Mouse (Mus musculus) heart, adult 2 months (tissue): ENCODE results near the gene Cspg4.

Experiments used
- CTCF ChIP-seq: fragments of 200-600 bp; IDR thresholded peaks from 2 replicates; pipeline ENCODE4 v1.8.1; 2022; ENCODE audit warnings: antibody characterized with exemption, mild to moderate bottlenecking, moderate library complexity
- POLR2A ChIP-seq: fragments of 200-500 bp; IDR thresholded peaks from 2 replicates; pipeline ENCODE4 v1.6.1; 2011; ENCODE audit warnings: mild to moderate bottlenecking, low read depth, low read length, control low read depth; ENCODE audit not compliant: insufficient read depth

GRCm38 (mm10) chr9:56892111-56892510, 27.3 kb downstream of the Cspg4 start:
- no peak for TF ChIP-seq CTCF
- TF ChIP-seq POLR2A, result no peak
